Mouse (Mus musculus): ENCODE results near the gene Inpp5d. TPM values are rescaled to one million over a fixed set of nuclear protein-coding genes. Genes with fewer than 3 reads are reported as not detected.
"Not testable (repeated sequence)": the region's sequence is repeated elsewhere in the genome, so short reads cannot be mapped to it uniquely, and the experiment has no call there.

Gene Inpp5d
- polyA plus RNA-seq, 1 experiment, result 204 TPM

- H3K36me3 ChIP-seq (ENCODE audit: control insufficient read depth, insufficient read depth, low read length), result peaks cover 33% of the 10 kb centered on the region
- H3K27me3 ChIP-seq (ENCODE audit: control insufficient read depth, insufficient read depth, low read length), result no peaks in the 10 kb centered on the region
- DNase-seq (ENCODE audit: low read depth in 1 of 2, low spot score in 2 of 2), result no peak
- TF ChIP-seq POLR2A (IDR thresholded peaks at IDR 0.05; ENCODE audit: low read depth, low read length) (no peak), CTCF (IDR thresholded peaks at IDR 0.05; ENCODE audit: extremely low read depth, insufficient read depth, insufficient read length, insufficient replicate concordance) (no peak)
- H3K4me3 ChIP-seq (ENCODE audit: extremely low read depth, insufficient read depth, insufficient read length), result no peak overlapping the region
- no peaks in the 10 kb centered on the region for H3K4me1 ChIP-seq (ENCODE audit: control insufficient read depth, insufficient read depth, insufficient read length)
- no peak overlapping the region for H3K27ac ChIP-seq (ENCODE audit: insufficient read depth, low read length)
- 97% methylated on average over 6 of the region's 6 CpGs for WGBS
Observed at GRCm38 (mm10) chr1:87676006-87676405, 55.9 kb downstream of the Inpp5d start.

- TF ChIP-seq POLR2A (IDR thresholded peaks at IDR 0.05; ENCODE audit: low read depth, low read length), result no peak
- TF ChIP-seq CTCF (IDR thresholded peaks at IDR 0.05; ENCODE audit: extremely low read depth, insufficient read depth, insufficient read length, insufficient replicate concordance), result no peak
- WGBS, result 93% methylated on average over 5 of the region's 5 CpGs
- no peak overlapping the region for H3K27ac ChIP-seq (ENCODE audit: insufficient read depth, low read length)
- no peak for DNase-seq (ENCODE audit: low read depth in 1 of 2, low spot score in 2 of 2)
- H3K36me3 ChIP-seq (ENCODE audit: control insufficient read depth, insufficient read depth, low read length), result peaks cover 43% of the 10 kb centered on the region
- H3K4me1 ChIP-seq (ENCODE audit: control insufficient read depth, insufficient read depth, insufficient read length), result no peaks in the 10 kb centered on the region
- H3K27me3 ChIP-seq (ENCODE audit: control insufficient read depth, insufficient read depth, low read length), result no peaks in the 10 kb centered on the region
- no peak overlapping the region for H3K4me3 ChIP-seq (ENCODE audit: extremely low read depth, insufficient read depth, insufficient read length)
Observed at GRCm38 (mm10) chr1:87679089-87679488, 59.0 kb downstream of the Inpp5d start.

- Histone ChIP-seq H3K27me3 (ENCODE audit: control insufficient read depth, insufficient read depth, low read length) (no peaks in the 10 kb centered on the region), H3K36me3 (ENCODE audit: control insufficient read depth, insufficient read depth, low read length) (peaks cover 58% of the 10 kb centered on the region)
- WGBS, result 97% methylated on average over 4 of the region's 4 CpGs
Observed at GRCm38 (mm10) chr1:87680950-87681349, 60.8 kb downstream of the Inpp5d start.

GRCm38 (mm10) chr1:87682473-87682872, 62.4 kb downstream of the Inpp5d start:
- not testable (repeated sequence) for DNase-seq (ENCODE audit: low read depth in 1 of 2, low spot score in 2 of 2); H3K27ac ChIP-seq (ENCODE audit: insufficient read depth, low read length); H3K27me3 ChIP-seq (ENCODE audit: control insufficient read depth, insufficient read depth, low read length); H3K4me1 ChIP-seq (ENCODE audit: control insufficient read depth, insufficient read depth, insufficient read length); H3K4me3 ChIP-seq (ENCODE audit: extremely low read depth, insufficient read depth, insufficient read length)
- peaks cover 63% of the 10 kb centered on the region for H3K36me3 ChIP-seq (ENCODE audit: control insufficient read depth, insufficient read depth, low read length)
- WGBS, result 93% methylated on average over 7 of the region's 7 CpGs

More at GRCm38 (mm10) chr1:87680950-87681349, 60.8 kb downstream of the Inpp5d start:
- TF ChIP-seq CTCF (IDR thresholded peaks at IDR 0.05; ENCODE audit: extremely low read depth, insufficient read depth, insufficient read length, insufficient replicate concordance), result no peak
- TF ChIP-seq POLR2A (IDR thresholded peaks at IDR 0.05; ENCODE audit: low read depth, low read length), result no peak
- no peaks in the 10 kb centered on the region for H3K4me1 ChIP-seq (ENCODE audit: control insufficient read depth, insufficient read depth, insufficient read length)
- no peak overlapping the region for H3K4me3 ChIP-seq (ENCODE audit: extremely low read depth, insufficient read depth, insufficient read length)
- DNase-seq (ENCODE audit: low read depth in 1 of 2, low spot score in 2 of 2), result no peak
- H3K27ac ChIP-seq (ENCODE audit: insufficient read depth, low read length), result no peak overlapping the region

GRCm38 (mm10) chr1:87684071-87684470, 64.0 kb downstream of the Inpp5d start:
- no peak overlapping the region for H3K4me3 ChIP-seq (ENCODE audit: extremely low read depth, insufficient read depth, insufficient read length)
- TF ChIP-seq CTCF (IDR thresholded peaks at IDR 0.05; ENCODE audit: extremely low read depth, insufficient read depth, insufficient read length, insufficient replicate concordance) (no peak), POLR2A (IDR thresholded peaks at IDR 0.05; ENCODE audit: low read depth, low read length) (no peak)
- peaks cover 60% of the 10 kb centered on the region for H3K36me3 ChIP-seq (ENCODE audit: control insufficient read depth, insufficient read depth, low read length)
- DNase-seq (ENCODE audit: low read depth in 1 of 2, low spot score in 2 of 2), result no peak
- H3K27ac ChIP-seq (ENCODE audit: insufficient read depth, low read length), result no peak overlapping the region
- H3K27me3 ChIP-seq (ENCODE audit: control insufficient read depth, insufficient read depth, low read length), result no peaks in the 10 kb centered on the region
- H3K4me1 ChIP-seq (ENCODE audit: control insufficient read depth, insufficient read depth, insufficient read length), result no peaks in the 10 kb centered on the region
- 97% methylated on average over 5 of the region's 5 CpGs for WGBS

GRCm38 (mm10) chr1:87684791-87685190, 64.7 kb downstream of the Inpp5d start:
- TF ChIP-seq CTCF (IDR thresholded peaks at IDR 0.05; ENCODE audit: extremely low read depth, insufficient read depth, insufficient read length, insufficient replicate concordance) (no peak), POLR2A (IDR thresholded peaks at IDR 0.05; ENCODE audit: low read depth, low read length) (no peak)

GRCm38 (mm10) chr1:87686351-87686750, 66.2 kb downstream of the Inpp5d start:
- Histone ChIP-seq H3K27me3 (ENCODE audit: control insufficient read depth, insufficient read depth, low read length) (no peaks in the 10 kb centered on the region), H3K4me3 (ENCODE audit: extremely low read depth, insufficient read depth, insufficient read length) (no peak overlapping the region), H3K4me1 (ENCODE audit: control insufficient read depth, insufficient read depth, insufficient read length) (no peaks in the 10 kb centered on the region), H3K27ac (ENCODE audit: insufficient read depth, low read length) (no peak overlapping the region), H3K36me3 (ENCODE audit: control insufficient read depth, insufficient read depth, low read length) (peaks cover 61% of the 10 kb centered on the region)
- 95% methylated on average over 4 of the region's 4 CpGs for WGBS
- TF ChIP-seq CTCF (IDR thresholded peaks at IDR 0.05; ENCODE audit: extremely low read depth, insufficient read depth, insufficient read length, insufficient replicate concordance) (no peak), POLR2A (IDR thresholded peaks at IDR 0.05; ENCODE audit: low read depth, low read length) (no peak)
- DNase-seq (ENCODE audit: low read depth in 1 of 2, low spot score in 2 of 2), result no peak

More at GRCm38 (mm10) chr1:87684791-87685190, 64.7 kb downstream of the Inpp5d start:
- Histone ChIP-seq H3K4me3 (ENCODE audit: extremely low read depth, insufficient read depth, insufficient read length) (no peak overlapping the region), H3K27me3 (ENCODE audit: control insufficient read depth, insufficient read depth, low read length) (no peaks in the 10 kb centered on the region), H3K36me3 (ENCODE audit: control insufficient read depth, insufficient read depth, low read length) (peaks cover 59% of the 10 kb centered on the region), H3K4me1 (ENCODE audit: control insufficient read depth, insufficient read depth, insufficient read length) (no peaks in the 10 kb centered on the region), H3K27ac (ENCODE audit: insufficient read depth, low read length) (no peak overlapping the region)
- DNase-seq (ENCODE audit: low read depth in 1 of 2, low spot score in 2 of 2), result no peak
- 94% methylated on average over 3 of the region's 3 CpGs for WGBS
